Mouse (Mus musculus): Measurements from ENCODE around the gene Sh2d7. TPM values are rescaled to one million over a fixed set of nuclear protein-coding genes. Genes with fewer than 3 reads are reported as not detected.

Gene Sh2d7
- total and polyA plus RNA-seq, 3 experiments = 0.04 TPM; not detected in 2

DNA sequence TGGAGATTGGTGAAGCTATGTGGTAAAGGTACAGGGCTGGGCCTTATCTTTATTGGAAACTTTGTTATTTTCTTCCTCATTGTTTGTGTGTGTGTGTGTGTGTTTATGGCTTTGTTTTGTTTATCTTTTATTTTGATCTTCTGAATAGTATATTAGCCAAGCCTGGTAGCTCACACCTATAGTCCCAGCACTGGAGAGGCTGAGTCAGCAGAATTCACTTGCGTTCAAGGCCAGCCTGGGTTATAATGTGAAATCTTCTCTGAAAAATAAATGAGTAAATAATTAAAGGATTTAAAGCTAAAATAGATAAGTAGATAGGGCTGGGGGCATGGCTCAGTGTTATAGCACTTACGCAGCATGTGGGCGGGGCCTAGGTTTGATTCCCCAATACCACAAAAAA is 540 bp upstream of the Sh2d7 start:
- TF ChIP-seq CHD2 (IDR thresholded peaks at IDR 0.05; ENCODE audit: low read length) (no peak), MAFK (IDR thresholded peaks at IDR 0.05; ENCODE audit: borderline replicate concordance, low read depth, low read length) (peak; percentile 56; the same call in 1 of the 2 replicates), SMC3 (IDR thresholded peaks at IDR 0.05; ENCODE audit: low read depth, low read length) (no peak)
- no peaks in the 10 kb centered on the region for H3K4me1 ChIP-seq (ENCODE audit: control insufficient read depth in 1 of 2, insufficient read depth in 2 of 2, low read length in 2 of 2)
- no peak for DNase-seq (ENCODE audit: low read depth, low spot score)
- no peaks in the 10 kb centered on the region for H3K36me3 ChIP-seq (ENCODE audit: control insufficient read depth in 1 of 2, insufficient read depth in 2 of 2, low read length in 2 of 2)
- no peak overlapping the region for H3K9ac ChIP-seq (ENCODE audit: control insufficient read depth, low read depth, low read length, poor library complexity, severe bottlenecking)
- no peak overlapping the region for H3K27ac ChIP-seq (ENCODE audit: control insufficient read depth, low read depth, low read length)
- no peaks in the 10 kb centered on the region for H3K79me2 ChIP-seq (ENCODE audit: control insufficient read depth, insufficient read depth, low read length, poor library complexity)
- H3K27me3 ChIP-seq (ENCODE audit: control insufficient read depth in 1 of 2, insufficient read depth in 2 of 2, low read length in 2 of 2) = peaks cover 2 to 7% of the 10 kb centered on the region in 2 experiments
- H3K4me3 ChIP-seq (ENCODE audit: control insufficient read depth in 1 of 2, insufficient read depth in 1 of 2, low read depth in 2 of 2, low read length in 2 of 2) = no peak overlapping the region
- H3K9me3 ChIP-seq (replicated peaks; ENCODE audit: insufficient read depth, low read length) = no peaks in the 10 kb centered on the region

DNA sequence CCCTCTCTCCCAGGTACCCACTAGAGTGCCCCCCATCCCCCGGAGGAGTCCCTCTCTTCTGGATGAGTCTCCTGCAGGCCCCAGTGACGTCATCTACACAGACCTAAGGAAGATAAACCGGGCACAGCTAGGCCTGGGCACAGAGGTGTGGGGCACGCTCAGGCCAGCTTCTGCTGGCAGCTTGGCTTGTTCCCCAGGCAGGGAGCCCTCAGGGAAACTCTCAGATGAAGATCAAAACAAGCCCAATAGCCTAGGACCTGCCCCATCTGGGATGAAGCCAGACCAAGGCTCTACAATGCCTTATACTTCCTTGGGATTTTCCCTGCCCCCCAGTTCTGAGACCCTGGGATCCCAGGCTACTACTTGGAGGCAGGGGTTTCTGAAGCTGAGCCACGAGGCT is 2.0 kb downstream of the Sh2d7 start:
- Histone ChIP-seq H3K27ac (ENCODE audit: control insufficient read depth, low read depth, low read length) (no peak overlapping the region), H3K79me2 (ENCODE audit: control insufficient read depth, insufficient read depth, low read length, poor library complexity) (no peaks in the 10 kb centered on the region), H3K4me3 (ENCODE audit: control insufficient read depth in 1 of 2, insufficient read depth in 1 of 2, low read depth in 2 of 2, low read length in 2 of 2) (no peak overlapping the region), H3K9me3 (replicated peaks; ENCODE audit: insufficient read depth, low read length) (no peaks in the 10 kb centered on the region), H3K9ac (ENCODE audit: control insufficient read depth, low read depth, low read length, poor library complexity, severe bottlenecking) (no peak overlapping the region), H3K36me3 (ENCODE audit: control insufficient read depth in 1 of 2, insufficient read depth in 2 of 2, low read length in 2 of 2) (no peaks in the 10 kb centered on the region), H3K4me1 (ENCODE audit: control insufficient read depth in 1 of 2, insufficient read depth in 2 of 2, low read length in 2 of 2) (no peaks in the 10 kb centered on the region), H3K27me3 (ENCODE audit: control insufficient read depth in 1 of 2, insufficient read depth in 2 of 2, low read length in 2 of 2) (peaks cover 0 to under 1% of the 10 kb centered on the region in 2 experiments; a peak in 1 of 4 replicates)
- no peak for TF ChIP-seq MYB (IDR thresholded peaks at IDR 0.05; ENCODE audit: low read depth, low read length)
- no peak for TF ChIP-seq MYC (IDR thresholded peaks at IDR 0.05; ENCODE audit: low read depth, low read length)
- no peak for TF ChIP-seq ZC3H11A (IDR thresholded peaks at IDR 0.05; ENCODE audit: low read depth, low read length)
- no peak for TF ChIP-seq JUND (IDR thresholded peaks at IDR 0.05; ENCODE audit: low read depth, low read length)
- no peak for TF ChIP-seq TAL1 (IDR thresholded peaks at IDR 0.05; ENCODE audit: low read length)
- TF ChIP-seq NRF1 (IDR thresholded peaks at IDR 0.05; ENCODE audit: insufficient read depth, low read depth, low read length, poor library complexity, severe bottlenecking) = no peak
- no peak for TF ChIP-seq TBP (IDR thresholded peaks at IDR 0.05; ENCODE audit: low read depth, low read length)
- TF ChIP-seq MAZ (IDR thresholded peaks at IDR 0.05; ENCODE audit: low read depth, low read length) = no peak
- TF ChIP-seq CHD2 (IDR thresholded peaks at IDR 0.05; ENCODE audit: low read length) = no peak
- no peak for TF ChIP-seq ZKSCAN1 (IDR thresholded peaks at IDR 0.05; ENCODE audit: low read depth, low read length)
- TF ChIP-seq POLR2AphosphoS2 (IDR thresholded peaks at IDR 0.05; ENCODE audit: low read length) = no peak
- TF ChIP-seq KAT2A (conservative IDR thresholded peaks at IDR 0.05; ENCODE audit: low read depth, low read length) = no peak
- TF ChIP-seq E2F4 (IDR thresholded peaks at IDR 0.05; ENCODE audit: borderline replicate concordance, low read depth, low read length) = no peak
- no peak for TF ChIP-seq USF1 (IDR thresholded peaks at IDR 0.05; ENCODE audit: low read depth, low read length)
- TF ChIP-seq BHLHE40 (IDR thresholded peaks at IDR 0.05; ENCODE audit: borderline replicate concordance, low read depth, low read length) = no peak
- DNase-seq (ENCODE audit: low read depth, low spot score) = no peak

All from MEL (cell line).